Mouse (Mus musculus): ENCODE results near the gene Rnase2a.
"Not testable (repeated sequence)": the region's sequence is repeated elsewhere in the genome, so short reads cannot be mapped to it uniquely, and the experiment has no call there.

GRCm38 (mm10) chr14:51278515-51278914, 22.6 kb upstream of the Rnase2a start:
- not testable (repeated sequence) for TF ChIP-seq CTCF (IDR thresholded peaks at IDR 0.05; ENCODE audit: insufficient read depth, low read length); POLR2A (IDR thresholded peaks at IDR 0.05; ENCODE audit: borderline replicate concordance, extremely low read depth, low read depth, low read length)

All from lung, adult 2 months (tissue).